Mouse (Mus musculus) mouse embryonic stem cell (cell line): ENCODE results near the gene Setd1b.
"Not testable (repeated sequence)": the region's sequence is repeated elsewhere in the genome, so short reads cannot be mapped to it uniquely, and the experiment has no call there.

ENCODE experiments used
- in situ Hi-C, 2 experiments: fragments of 300-500 bp; cut with MboI; formaldehyde crosslinking; loops; 1 replicate in 1 of 2; 3 replicates in 1 of 2; pipeline ENCODE4 v1.14.3; 2019 to 2020; ENCODE audit warnings: low sequenced_read_pairs in 2 of 2, low pct_unique_long_range_greater_than_20kb in 1 of 2, mixed read lengths in 1 of 2; ENCODE audit not compliant: unreplicated experiment in 1 of 2

Setd1b gene

DNA sequence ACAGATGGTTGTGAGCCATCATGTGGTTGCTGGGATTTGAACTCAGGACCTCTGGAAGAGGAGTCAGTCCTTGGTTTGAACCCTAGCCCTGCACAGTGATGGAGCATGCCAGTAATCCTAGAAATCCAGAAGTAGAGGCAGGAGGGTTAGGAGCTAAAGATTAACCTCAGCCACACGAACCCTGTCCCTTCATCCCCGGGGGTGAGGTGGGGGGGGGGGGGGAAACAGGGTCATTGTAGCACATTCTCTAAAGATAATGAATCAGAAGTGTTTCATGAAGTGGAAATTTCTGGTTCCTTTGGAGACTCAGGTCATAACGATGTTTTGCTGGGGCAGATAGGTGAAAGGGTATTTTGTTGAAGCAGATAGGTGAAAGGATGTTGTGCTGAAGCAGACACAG lies 48.9 kb downstream of the Setd1b start:
- in situ Hi-C loops, result no loop called here

DNA sequence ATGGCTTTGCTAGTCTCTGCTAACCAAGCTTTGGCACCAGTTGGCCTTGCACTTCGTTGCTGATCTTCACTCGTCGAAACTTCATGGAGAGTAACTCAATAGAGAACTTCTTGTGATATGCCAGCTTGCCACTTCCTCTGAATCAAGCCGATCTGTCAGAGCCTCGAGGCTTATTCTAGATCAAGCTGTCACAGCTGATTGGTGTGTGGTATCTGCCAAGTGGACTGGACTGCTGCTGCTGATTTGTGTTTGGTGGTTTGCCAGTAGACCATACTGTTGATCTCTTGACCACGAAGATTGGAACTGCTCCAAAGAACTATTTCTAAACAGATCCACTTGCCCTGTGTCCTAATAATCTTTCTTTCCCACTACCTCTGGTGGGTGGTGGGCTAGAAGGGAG lies 49.4 kb downstream of the Setd1b start:
- in situ Hi-C loops, result no loop called here

DNA sequence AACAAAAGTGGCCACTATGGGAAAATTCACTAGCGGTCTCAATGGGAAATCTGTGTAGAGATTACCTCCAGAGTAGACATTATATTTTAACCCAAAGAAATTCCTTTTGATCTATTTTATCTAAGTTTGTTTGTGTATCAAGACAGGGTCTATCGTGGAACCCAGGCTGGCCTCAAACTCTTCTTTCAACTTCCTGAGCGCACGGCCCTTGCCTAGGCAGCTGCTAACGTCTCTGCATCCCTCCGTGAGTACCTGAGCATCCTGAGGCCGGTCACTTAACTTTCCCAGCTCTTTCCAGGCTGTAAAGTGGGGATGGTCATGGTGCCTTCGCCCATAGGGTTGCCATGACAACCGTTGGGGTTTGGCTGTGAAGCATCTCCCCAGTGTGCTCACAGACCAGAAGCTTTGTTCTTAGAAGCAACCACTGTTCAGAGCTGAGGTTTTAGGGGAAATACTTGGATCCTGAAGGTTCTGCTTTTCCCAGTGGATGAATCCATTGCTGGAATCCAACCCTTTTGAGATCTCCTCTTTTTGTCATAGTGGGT lies 50.7 kb downstream of the Setd1b start:
- in situ Hi-C loops, result no loop called here

DNA sequence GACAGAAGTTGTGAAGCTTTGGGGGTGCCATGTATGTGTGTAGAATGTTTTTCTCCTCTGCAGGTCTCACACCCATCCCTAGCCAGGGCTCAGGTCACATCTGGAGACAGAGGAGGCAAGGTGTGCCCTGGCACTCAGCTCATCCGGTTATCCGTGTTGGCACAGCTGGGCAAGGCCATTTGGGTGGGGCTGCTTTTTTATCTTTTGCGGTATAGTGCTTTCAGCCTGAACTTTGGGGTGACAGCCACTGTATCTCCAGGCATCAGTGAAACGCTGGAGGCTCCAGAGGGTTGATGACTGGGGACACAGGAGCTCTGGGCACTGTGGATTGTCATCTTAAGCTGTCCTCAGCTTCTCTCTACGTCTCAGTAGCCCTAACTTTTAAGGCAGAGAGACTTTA lies 51.4 kb downstream of the Setd1b start:
- in situ Hi-C loops, result no loop called here

DNA sequence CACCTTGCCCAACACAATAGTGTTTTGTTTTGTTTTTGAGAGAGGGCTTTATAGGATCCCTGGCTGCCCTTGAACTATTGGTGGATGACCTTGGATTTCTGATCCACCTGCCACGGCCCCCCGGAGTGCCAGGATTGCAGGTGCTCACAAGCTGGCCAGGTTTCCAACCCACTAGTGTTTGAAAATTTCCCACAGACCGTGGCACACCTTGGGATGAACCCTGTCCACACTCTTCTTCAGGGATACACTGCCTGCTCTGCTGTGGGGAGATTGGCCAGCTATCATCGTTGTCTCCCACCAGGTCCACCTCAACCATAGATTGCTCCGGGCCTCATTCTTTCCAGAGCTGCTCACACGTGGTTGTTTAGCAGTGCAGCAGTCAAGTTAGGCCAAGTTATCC lies 52.9 kb downstream of the Setd1b start:
- in situ Hi-C loops, result no loop called here

DNA sequence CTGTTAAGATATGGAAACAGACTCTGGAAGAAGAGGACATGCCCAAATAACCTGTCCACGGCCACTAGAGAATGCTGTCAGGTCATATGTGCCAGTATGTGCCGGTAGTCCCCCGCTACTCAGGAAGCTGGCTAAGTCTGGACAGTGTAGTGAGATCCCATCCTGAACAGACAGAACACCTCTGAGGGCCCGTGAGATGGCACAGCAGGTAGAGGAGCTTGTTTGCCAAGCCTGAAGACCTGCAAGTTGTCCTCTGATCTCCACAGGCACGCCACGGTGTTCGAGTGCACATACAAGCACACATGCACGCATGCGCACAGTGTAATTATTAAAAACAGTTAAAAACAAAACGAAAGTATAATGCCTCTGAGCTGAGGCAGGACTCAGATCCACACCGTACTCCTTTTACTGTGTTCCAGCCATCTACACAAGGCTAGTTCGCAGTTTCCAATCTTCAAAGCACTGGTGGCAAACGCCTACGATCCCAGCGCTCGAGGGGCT lies 53.6 kb downstream of the Setd1b start:
- in situ Hi-C loops, result no loop called here

DNA sequence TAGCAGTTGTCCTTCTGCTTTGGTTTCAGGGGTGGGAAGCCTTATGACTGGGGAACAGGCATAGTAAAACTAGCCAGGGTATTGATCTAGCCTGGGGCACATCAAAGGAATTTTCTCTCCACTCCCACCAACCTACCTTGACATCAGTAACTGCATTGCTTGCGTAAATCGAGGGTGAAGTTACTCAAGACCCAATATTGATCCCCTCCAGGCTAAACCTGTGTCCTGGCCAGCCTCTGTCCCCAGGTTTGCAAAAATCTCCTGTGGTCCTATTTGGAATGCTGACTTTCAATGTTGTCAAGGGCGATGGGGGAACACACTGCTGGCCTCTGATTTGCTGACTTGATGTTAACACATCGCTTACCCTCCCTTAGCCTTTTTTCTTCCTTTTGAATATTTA lies 54.8 kb downstream of the Setd1b start:
- in situ Hi-C loops, result no loop called here

DNA sequence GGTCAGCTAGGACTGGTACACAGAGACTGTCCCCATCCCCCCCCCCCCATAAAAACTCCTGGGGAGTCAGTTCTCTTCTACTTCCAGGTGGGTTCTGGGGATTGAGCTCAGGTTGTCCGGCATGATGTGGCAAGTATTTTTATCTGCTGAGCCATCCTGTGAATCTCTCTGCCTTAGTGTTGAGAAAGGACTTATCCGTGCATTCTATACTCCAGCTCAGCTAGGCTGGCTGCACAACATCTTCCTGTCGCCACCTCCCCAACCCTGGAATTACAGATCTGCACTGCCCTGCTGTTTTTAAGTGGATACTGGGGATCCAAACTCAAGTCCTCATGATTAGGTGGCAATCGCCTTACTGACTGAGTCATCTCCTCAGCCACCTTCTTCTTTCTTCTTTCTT lies 56.5 kb downstream of the Setd1b start:
- in situ Hi-C loops, result no loop called here

DNA sequence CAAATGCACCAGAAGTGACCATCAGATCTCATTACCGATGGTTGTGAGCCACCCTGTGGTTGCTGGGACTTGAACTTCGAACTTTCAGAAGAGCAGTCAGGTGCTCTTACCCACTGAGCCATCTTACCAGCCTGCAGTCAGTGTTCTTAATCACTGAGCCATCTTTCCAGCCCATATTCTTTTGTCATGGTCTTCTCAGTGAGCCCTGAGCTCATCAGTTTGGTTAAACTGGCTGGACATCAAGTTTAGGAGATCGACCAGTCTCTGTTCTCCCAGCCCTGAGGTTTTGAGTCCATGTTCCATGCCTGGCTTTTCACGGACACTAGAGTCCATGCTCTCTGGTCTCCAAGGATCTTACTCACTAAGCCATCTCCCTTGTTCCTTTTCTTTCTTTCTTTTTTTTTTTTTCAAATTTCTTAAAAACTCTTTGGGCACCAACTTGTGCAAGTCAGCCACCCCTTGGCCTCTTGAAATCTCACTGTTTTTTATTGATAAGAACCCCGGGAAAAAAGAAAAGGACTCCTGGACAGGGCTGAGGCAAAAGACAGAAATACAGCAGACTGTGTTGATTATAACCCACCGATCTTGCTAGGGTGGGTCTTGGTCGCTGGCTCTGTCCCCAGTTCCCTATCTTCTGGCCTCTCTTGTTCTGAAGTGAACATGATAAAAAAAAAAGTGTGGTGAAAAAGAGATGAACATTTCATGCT lies 59.0 kb downstream of the Setd1b start:
- in situ Hi-C loops, result not testable (repeated sequence)

DNA sequence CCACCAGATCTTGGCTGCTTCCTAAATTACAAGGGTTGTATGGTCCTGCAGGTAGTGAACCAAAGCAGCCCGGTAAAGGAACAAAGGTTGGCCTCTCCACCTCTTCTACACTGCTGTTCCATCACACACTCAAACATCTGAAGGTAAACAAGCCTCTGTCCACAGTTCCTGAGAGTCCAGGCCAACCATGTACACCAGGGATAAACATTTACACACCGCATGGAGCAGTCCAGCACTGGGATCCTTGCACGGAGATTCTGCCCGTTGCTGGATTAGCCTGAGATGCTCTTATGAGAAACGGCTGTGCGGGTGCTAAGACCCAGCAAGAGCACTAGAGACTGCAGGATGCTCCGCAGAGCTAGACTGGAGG lies 59.5 kb downstream of the Setd1b start:
- in situ Hi-C loops, result no loop called here

DNA sequence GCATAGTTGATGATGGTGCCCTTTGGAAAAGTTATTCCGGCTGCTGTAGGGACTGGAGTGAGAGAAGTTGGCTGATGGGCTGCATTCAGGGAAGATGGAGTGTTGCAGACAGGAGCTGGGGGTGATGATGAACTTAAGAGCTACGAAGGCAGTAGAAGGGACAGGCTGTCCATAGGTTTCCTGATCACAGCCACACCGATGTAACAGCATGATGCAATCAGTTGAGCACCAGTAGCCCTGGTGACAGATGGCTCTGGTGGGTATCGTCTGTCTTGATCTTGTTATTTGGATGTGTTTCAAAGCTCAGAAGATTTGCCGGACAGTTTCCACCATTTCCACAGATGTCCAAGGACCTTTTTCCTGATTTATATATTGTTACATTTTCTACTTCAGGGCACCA lies 60.0 kb downstream of the Setd1b start:
- in situ Hi-C loops, result no loop called here

DNA sequence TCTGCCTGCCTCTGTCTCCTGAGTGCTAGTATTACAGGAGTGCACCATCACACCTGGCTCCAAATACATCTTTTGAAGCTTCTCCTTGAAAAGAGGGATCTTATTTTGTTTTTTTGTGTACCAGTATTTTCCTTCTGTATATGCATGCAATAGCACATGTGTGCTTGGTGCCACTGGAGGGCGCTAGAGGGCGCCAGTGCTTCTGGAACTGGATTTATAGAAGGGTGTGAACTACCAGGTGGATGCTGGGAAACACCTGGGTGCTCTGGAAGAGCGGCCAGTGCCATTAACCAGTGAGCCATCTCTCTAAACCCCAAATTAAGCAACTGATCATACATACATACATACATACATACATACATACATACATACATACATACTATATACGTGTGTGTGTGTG lies 60.8 kb downstream of the Setd1b start:
- in situ Hi-C loops, result not testable (repeated sequence)

DNA sequence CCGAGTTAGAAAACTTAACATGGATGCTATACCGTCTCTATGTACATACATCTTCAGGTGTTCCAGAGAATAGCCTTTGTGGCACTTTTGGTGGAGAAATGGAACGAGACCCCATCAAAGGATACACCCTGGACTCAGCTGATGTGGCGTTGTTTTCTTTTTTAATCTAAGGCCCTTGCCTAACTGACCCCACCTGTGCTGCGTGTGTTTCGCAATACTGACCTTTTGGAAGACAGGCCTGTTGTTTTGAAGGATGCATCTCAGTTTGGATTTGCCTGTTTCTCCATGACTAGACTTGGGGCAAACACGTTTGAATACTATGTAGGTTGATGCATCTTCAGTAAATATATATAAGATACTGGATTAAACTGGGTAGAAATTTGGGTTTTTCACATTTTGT lies 61.6 kb downstream of the Setd1b start:
- in situ Hi-C loops, result not testable (repeated sequence)
